Mouse (Mus musculus): ENCODE results near the gene Gm3727. TPM values are rescaled to one million over a fixed set of nuclear protein-coding genes. Genes with fewer than 3 reads are reported as not detected.
"Not testable (repeated sequence)": the region's sequence is repeated elsewhere in the genome, so short reads cannot be mapped to it uniquely, and the experiment has no call there.

Gm3727 gene
- not detected in 2 replicates for total RNA-seq (2015; ENCODE audit: low replicate concordance)
- not detected in 2 replicates for total RNA-seq (2017; ENCODE audit: low replicate concordance)

GRCm38 (mm10) chr14:7264614-7265013, at the start of gene Gm3727:
Gene Gm3727, minus strand, starts transcription at chr14:7264714.
- ATAC-seq (replicated peaks; ENCODE audit: low FRiP score, poor library complexity, severe bottlenecking), result not testable (repeated sequence)

GRCm38 (mm10) chr14:7243498-7243897, 21.0 kb downstream of the Gm3727 start:
- ATAC-seq (replicated peaks; ENCODE audit: low FRiP score, poor library complexity, severe bottlenecking), result not testable (repeated sequence)

Other genes with a start within 250 kb of the Gm3727 start
- not detected in 2 replicates for gene Gm10406, start 237.3 kb downstream of the Gm3727 start, total RNA-seq (2015; ENCODE audit: low replicate concordance)
- gene Gm10406, start 237.3 kb downstream of the Gm3727 start, total RNA-seq (2017; ENCODE audit: low replicate concordance), result not detected in 2 replicates
- gene Gm3685, start 219.7 kb downstream of the Gm3727 start, total RNA-seq (2015; ENCODE audit: low replicate concordance), result not detected in 2 replicates
- gene Gm3685, start 219.7 kb downstream of the Gm3727 start, total RNA-seq (2017; ENCODE audit: low replicate concordance), result not detected in 2 replicates
- not detected in 2 replicates for gene Gm3696, start 164.1 kb downstream of the Gm3727 start, total RNA-seq (2015; ENCODE audit: low replicate concordance)
- not detected in 2 replicates for gene Gm3696, start 164.1 kb downstream of the Gm3727 start, total RNA-seq (2017; ENCODE audit: low replicate concordance)
- not detected in 2 replicates for gene Gm6676, start 139.3 kb downstream of the Gm3727 start, total RNA-seq (2015; ENCODE audit: low replicate concordance)
- gene Gm6676, start 139.3 kb downstream of the Gm3727 start, total RNA-seq (2017; ENCODE audit: low replicate concordance), result not detected in 2 replicates
- not detected in 2 replicates for gene Gm3512, start 90.2 kb downstream of the Gm3727 start, total RNA-seq (2015; ENCODE audit: low replicate concordance)
- gene Gm3512, start 90.2 kb downstream of the Gm3727 start, total RNA-seq (2017; ENCODE audit: low replicate concordance), result not detected in 2 replicates
- gene Gm16434, start 70.2 kb downstream of the Gm3727 start, total RNA-seq (2015; ENCODE audit: low replicate concordance), result not detected in 2 replicates
- not detected in 2 replicates for gene Gm16434, start 70.2 kb downstream of the Gm3727 start, total RNA-seq (2017; ENCODE audit: low replicate concordance)
- not detected in 2 replicates for gene Gm3739, start 50.3 kb upstream of the Gm3727 start, total RNA-seq (2015; ENCODE audit: low replicate concordance)
- not detected in 2 replicates for gene Gm3739, start 50.3 kb upstream of the Gm3727 start, total RNA-seq (2017; ENCODE audit: low replicate concordance)
- not detected in 2 replicates for gene Gm5797, start 67.7 kb upstream of the Gm3727 start, total RNA-seq (2015; ENCODE audit: low replicate concordance)
- not detected in 2 replicates for gene Gm5797, start 67.7 kb upstream of the Gm3727 start, total RNA-seq (2017; ENCODE audit: low replicate concordance)
- not detected in 2 replicates for gene Gm8374, start 100.4 kb upstream of the Gm3727 start, total RNA-seq (2015; ENCODE audit: low replicate concordance)
- not detected in 2 replicates for gene Gm8374, start 100.4 kb upstream of the Gm3727 start, total RNA-seq (2017; ENCODE audit: low replicate concordance)
- not detected in 2 replicates for gene Gm3755, start 186.2 kb upstream of the Gm3727 start, total RNA-seq (2015; ENCODE audit: low replicate concordance)
- gene Gm3755, start 186.2 kb upstream of the Gm3727 start, total RNA-seq (2017; ENCODE audit: low replicate concordance), result not detected in 2 replicates
- not detected in 2 replicates for gene Gm3752, start 219.0 kb upstream of the Gm3727 start, total RNA-seq (2015; ENCODE audit: low replicate concordance)
- not detected in 2 replicates for gene Gm3752, start 219.0 kb upstream of the Gm3727 start, total RNA-seq (2017; ENCODE audit: low replicate concordance)